Mouse (Mus musculus) lung, adult 2 months (tissue): ENCODE results near the gene 4931428L18Rik. TPM values are rescaled to one million over a fixed set of nuclear protein-coding genes. Genes with fewer than 3 reads are reported as not detected.

Source experiments
- DNase-seq: peaks from one replicate; pipeline ENCODE4 v3.0.0; 2022
- H3K4me1 ChIP-seq: fragments of 200-500 bp; 2 replicates; pipeline ENCODE4 v1.6.1; 2011; ENCODE audit warnings: low read length; ENCODE audit not compliant: control insufficient read depth, insufficient read depth
- H3K4me3 ChIP-seq: fragments of 200-500 bp; replicated peaks from 2 replicates; pipeline ENCODE3; 2011; ENCODE audit warnings: low read depth, mild to moderate bottlenecking, control low read depth, low read length; ENCODE audit errors: extremely low read depth
- CTCF ChIP-seq: fragments of 200-500 bp; IDR thresholded peaks from 2 replicates; pipeline ENCODE4 v1.5.1; 2011; ENCODE audit warnings: mild to moderate bottlenecking, low read length, control low read depth; ENCODE audit not compliant: insufficient read depth
- POLR2A ChIP-seq: fragments of 200-500 bp; IDR thresholded peaks from 2 replicates; pipeline ENCODE4 v1.6.1; 2011; ENCODE audit warnings: low read depth, mild to moderate bottlenecking, control low read depth, low read length, borderline replicate concordance; ENCODE audit errors: extremely low read depth
- WGBS: fragments of 180-500 bp; shearing (Covaris S2); methylation state at CpG from one replicate; pipeline ENCODE4 v1.1.7; 2018; 5-methylcytosine and 5-hydroxymethylcytosine counted together
- polyA plus RNA-seq: library from polyadenylated mRNA; depleted of rRNA; stranded (reverse); fragments of >200 nt; gene quantifications from 2 replicates; pipeline ENCODE4 v1.2.3, GENCODE M21; 2012

4931428L18Rik gene
- polyA plus RNA-seq, 1 experiment, result not detected

DNA sequence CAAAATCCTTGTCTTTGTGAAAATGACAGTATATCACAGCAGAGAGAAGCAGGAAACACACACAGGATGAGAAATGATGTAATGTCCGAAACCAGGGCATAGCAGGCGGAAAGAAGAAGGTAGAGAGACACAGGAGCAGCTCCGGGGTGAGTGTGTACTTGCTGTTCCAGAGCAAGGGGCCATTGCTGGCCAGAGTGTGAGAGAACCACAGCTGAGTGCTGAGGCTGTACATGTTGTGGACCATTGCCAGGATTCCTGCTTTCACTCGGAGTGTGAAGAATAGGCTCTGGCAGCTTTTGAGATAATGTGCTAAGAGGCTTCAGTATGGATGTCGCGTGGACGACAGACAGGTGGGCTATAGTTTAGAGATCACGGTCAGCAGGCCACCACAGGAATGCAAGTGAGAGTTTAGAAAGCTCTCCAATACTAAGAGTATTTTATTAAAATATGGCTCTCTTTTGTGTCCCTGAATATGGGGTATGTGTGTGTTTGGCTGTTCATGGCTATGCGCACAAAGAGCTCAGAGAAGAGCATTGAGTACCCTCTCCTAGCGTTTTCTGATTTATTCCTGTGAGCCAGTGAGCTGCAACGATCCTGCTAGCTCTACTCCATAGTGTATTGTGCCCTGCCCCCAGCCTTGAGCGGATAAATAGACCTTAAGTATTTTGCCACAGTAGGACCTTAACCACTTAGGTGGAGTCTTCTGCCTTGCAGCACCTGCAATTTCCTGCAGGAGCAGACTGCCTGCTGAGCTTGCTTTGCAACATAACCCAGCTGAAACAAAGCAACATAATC is 119.4 kb downstream of the 4931428L18Rik start:
- H3K4me1 ChIP-seq, result peaks cover 2% of the 10 kb centered on the region; the same call in 1 of the 2 replicates
- peak; percentile 22 for DNase-seq
- WGBS, result 34% methylated on average over 12 of the region's 12 CpGs
- TF ChIP-seq POLR2A (no peak), CTCF (no peak)
- H3K4me3 ChIP-seq, result no peak overlapping the region

- WGBS, result 38% methylated on average over 2 of the region's 2 CpGs
- H3K4me1 ChIP-seq, result peaks cover 2% of the 10 kb centered on the region; the same call in 1 of the 2 replicates
- DNase-seq, result no peak
- no peak overlapping the region for H3K4me3 ChIP-seq
- TF ChIP-seq POLR2A (no peak), CTCF (no peak)
Measured at GRCm38 (mm10) chr1:31102280-31102679, 120.2 kb downstream of the 4931428L18Rik start.

- WGBS, result 73% methylated on average over 3 of the region's 3 CpGs
- H3K4me1 ChIP-seq, result peaks cover 9% of the 10 kb centered on the region
- TF ChIP-seq CTCF, result no peak
- no peak for TF ChIP-seq POLR2A
- DNase-seq, result no peak
- H3K4me3 ChIP-seq, result no peak overlapping the region
Measured at GRCm38 (mm10) chr1:31097208-31097607, 125.3 kb downstream of the 4931428L18Rik start.

DNA sequence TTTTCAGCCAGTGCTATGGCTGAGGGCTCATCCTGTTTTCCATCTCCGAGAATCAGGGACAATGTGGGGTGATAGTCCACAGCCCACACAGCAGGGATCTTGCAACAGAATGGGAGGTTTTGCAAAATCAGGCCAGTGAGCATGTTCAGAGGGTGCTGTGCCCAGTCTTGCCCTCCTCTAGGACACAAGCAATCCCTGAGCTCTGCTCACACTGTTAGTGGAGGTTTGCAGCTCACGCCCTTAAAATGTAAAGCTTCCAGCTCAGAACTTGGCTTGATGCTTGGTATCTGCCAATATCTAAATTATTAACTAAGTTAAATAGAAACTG is 126.1 kb downstream of the 4931428L18Rik start:
- TF ChIP-seq POLR2A, result no peak
- no peak for TF ChIP-seq CTCF
- DNase-seq, result no peak
- WGBS, result 50% methylated on average over 2 of the region's 2 CpGs
- H3K4me3 ChIP-seq, result no peak overlapping the region
- H3K4me1 ChIP-seq, result peaks cover 8% of the 10 kb centered on the region; the same call in 1 of the 2 replicates

- 57% methylated on average over 5 of the region's 5 CpGs for WGBS
- no peak overlapping the region for H3K4me3 ChIP-seq
- no peak for TF ChIP-seq CTCF
- TF ChIP-seq POLR2A, result no peak
- peaks cover 8% of the 10 kb centered on the region; the same call in 1 of the 2 replicates for H3K4me1 ChIP-seq
- DNase-seq, result no peak
Measured at GRCm38 (mm10) chr1:31095706-31096465, 126.6 kb downstream of the 4931428L18Rik start.

GRCm38 (mm10) chr1:31094792-31095191 is 127.7 kb downstream of the 4931428L18Rik start:
- WGBS, result 49% methylated on average over 3 of the region's 3 CpGs
- no peak for DNase-seq
- TF ChIP-seq POLR2A (no peak), CTCF (no peak)
- no peak overlapping the region for H3K4me3 ChIP-seq
- peaks cover 8% of the 10 kb centered on the region; the same call in 1 of the 2 replicates for H3K4me1 ChIP-seq

GRCm38 (mm10) chr1:31093939-31094338 is 128.5 kb downstream of the 4931428L18Rik start:
- Histone ChIP-seq H3K4me1 (peaks cover 8% of the 10 kb centered on the region; the same call in 1 of the 2 replicates), H3K4me3 (no peak overlapping the region)
- DNase-seq, result no peak
- TF ChIP-seq CTCF, result no peak
- no peak for TF ChIP-seq POLR2A
- WGBS, result 54% methylated on average over 1 of the region's 1 CpGs

- WGBS, result 82% methylated on average over 4 of the region's 4 CpGs
- H3K4me3 ChIP-seq, result no peak overlapping the region
- TF ChIP-seq CTCF (no peak), POLR2A (no peak)
- DNase-seq, result no peak
- H3K4me1 ChIP-seq, result peaks cover 3% of the 10 kb centered on the region; the same call in 1 of the 2 replicates
Measured at GRCm38 (mm10) chr1:31088686-31089085, 133.8 kb downstream of the 4931428L18Rik start.

GRCm38 (mm10) chr1:31072523-31073370 is 149.7 kb downstream of the 4931428L18Rik start:
- TF ChIP-seq CTCF (no peak), POLR2A (no peak)
- 50% methylated on average over 6 of the region's 6 CpGs for WGBS
- no peak for DNase-seq
- Histone ChIP-seq H3K4me1 (no peaks in the 10 kb centered on the region; the same call in 1 of the 2 replicates), H3K4me3 (no peak overlapping the region)
